Comparison of ENCODE assay signal across 9 mouse cellular contexts in genomic region chr4:65477106-65477505, GRCm38 (mm10).
A peak's percentile ranks its signal among the peaks of the same experiment; 100 is the strongest.
DNase-seq lines count a peak whose midpoint lies in the region; ATAC-seq and TF ChIP-seq lines count a peak whose summit lies in the region.
"Had no signal": no experiment of that assay in that cellular context is flagged by ENCODE, and none has a peak within 500 bp of the region (broad histone marks: within the 10 kb centered on the region; RNA-seq: fewer than 3 reads in every experiment).

No protein-coding gene starts in this region.

- peak; percentile 12 for ATAC-seq in Patski
- ATAC-seq in forebrain, embryonic 14.5 days, result no peak; the same call in 1 of the 2 replicates
- peak; percentile 64; the same call in 1 of the 2 replicates for ATAC-seq in lung, embryonic 15.5 days (ENCODE audit: borderline replicate concordance, extremely low read depth, low FRiP score, low TSS enrichment)
- peak; percentile 81 for ATAC-seq in stomach, embryonic 15.5 days (ENCODE audit: insufficient read depth, low FRiP score, low read depth)

- peak; percentile 30 to 39 for DNase-seq in cerebellum, adult 18-20 months
- no peak for DNase-seq in cerebellum, postnatal 14 days
- no peak for DNase-seq in Patski (ENCODE audit: low read depth, low spot score)
- DNase-seq in forebrain, embryonic 14.5 days (ENCODE audit: low spot score), result peak; percentile 12
- peak; percentile 61 to 62 for DNase-seq in heart, postnatal 14 days
- no peak for DNase-seq in spleen, postnatal 10 days (ENCODE audit: low spot score in 2 of 2)

- H3K4me2 ChIP-seq in forebrain, embryonic 14.5 days (ENCODE audit: low read length), result no peak overlapping the region
- no peak overlapping the region for H3K4me2 ChIP-seq in lung, embryonic 15.5 days
- H3K4me2 ChIP-seq in stomach, embryonic 15.5 days, result no peak overlapping the region
- H3K4me2 ChIP-seq: neural tube, embryonic 13.5 days had no signal

- H3K4me1 ChIP-seq in forebrain, embryonic 14.5 days (ENCODE audit: control insufficient read depth, insufficient read depth, low read length), result no peaks in the 10 kb centered on the region; the same call in 1 of the 2 replicates
- no peaks in the 10 kb centered on the region for H3K4me1 ChIP-seq in lung, embryonic 15.5 days
- peaks cover 7% of the 10 kb centered on the region for H3K4me1 ChIP-seq in stomach, embryonic 15.5 days
- H3K4me1 ChIP-seq: neural tube, embryonic 13.5 days had no signal

- no peaks in the 10 kb centered on the region for H3K27me3 ChIP-seq in Patski
- no peaks in the 10 kb centered on the region for H3K27me3 ChIP-seq in forebrain, embryonic 14.5 days (replicated peaks; ENCODE audit: control insufficient read depth, insufficient read depth, low read length)
- H3K27me3 ChIP-seq in lung, embryonic 15.5 days, result no peaks in the 10 kb centered on the region
- H3K27me3 ChIP-seq in stomach, embryonic 15.5 days (replicated peaks), result no peaks in the 10 kb centered on the region
- H3K27me3 ChIP-seq: neural tube, embryonic 13.5 days had no signal

- TF ChIP-seq CTCF in Patski (IDR thresholded peaks at IDR 0.05), result no peak

- 8% methylated on average over 6 of the region's 6 CpGs for WGBS in forebrain, embryonic 14.5 days
- WGBS in lung, embryonic 15.5 days, result 44% methylated on average over 6 of the region's 6 CpGs
- 24% methylated on average over 6 of the region's 6 CpGs for WGBS in stomach, embryonic 15.5 days

- no peak overlapping the region for H3K27ac ChIP-seq in forebrain, embryonic 14.5 days (ENCODE audit: low read depth, low read length)
- no peak overlapping the region for H3K27ac ChIP-seq in lung, embryonic 15.5 days
- no peak overlapping the region for H3K27ac ChIP-seq in stomach, embryonic 15.5 days
- H3K27ac ChIP-seq: neural tube, embryonic 13.5 days had no signal

- intact Hi-C loops in heart, postnatal 14 days (cut with DNase I), result no loop called here

- CTCF ChIA-PET in Patski (lab: Charles Lee), result interaction anchor here (1.0 kb wide), 2 partner anchors 13 to 43 kb away, joined by 3 read pairs; no protein-coding TSS in a partner anchor

- H3K4me3 ChIP-seq in forebrain, embryonic 14.5 days (ENCODE audit: low read depth, low read length), result no peak overlapping the region
- H3K4me3 ChIP-seq in lung, embryonic 15.5 days, result no peak overlapping the region
- H3K4me3 ChIP-seq in stomach, embryonic 15.5 days (replicated peaks), result no peak overlapping the region
- H3K4me3 ChIP-seq: neural tube, embryonic 13.5 days had no signal

- POLR2A ChIA-PET in Patski (lab: Charles Lee), result interaction anchor here (1.4 kb wide), 1 partner anchor 13 kb away, joined by 3 read pairs; no protein-coding TSS in a partner anchor

- H3K9ac ChIP-seq in forebrain, embryonic 14.5 days (ENCODE audit: low read length), result no peak overlapping the region
- no peak overlapping the region for H3K9ac ChIP-seq in lung, embryonic 15.5 days
- no peak overlapping the region for H3K9ac ChIP-seq in stomach, embryonic 15.5 days
- H3K9ac ChIP-seq: neural tube, embryonic 13.5 days had no signal

- H3K9me3 ChIP-seq in forebrain, embryonic 14.5 days (replicated peaks; ENCODE audit: control insufficient read depth, low read length), result no peaks in the 10 kb centered on the region
- no peaks in the 10 kb centered on the region for H3K9me3 ChIP-seq in lung, embryonic 15.5 days
- H3K9me3 ChIP-seq in stomach, embryonic 15.5 days, result no peaks in the 10 kb centered on the region
- H3K9me3 ChIP-seq: neural tube, embryonic 13.5 days had no signal

- no peaks in the 10 kb centered on the region for H3K36me3 ChIP-seq in forebrain, embryonic 14.5 days (ENCODE audit: control insufficient read depth, insufficient read depth, low read length)
- H3K36me3 ChIP-seq in lung, embryonic 15.5 days, result no peaks in the 10 kb centered on the region
- no peaks in the 10 kb centered on the region for H3K36me3 ChIP-seq in stomach, embryonic 15.5 days
- H3K36me3 ChIP-seq: neural tube, embryonic 13.5 days had no signal

- in situ Hi-C loops in Patski (cut with MboI; ENCODE audit: low pct_unique_long_range_greater_than_20kb), result no loop called here

Comparison
In these comparisons a context has a peak if more than half of its experiments do, and no peak if none do; other contexts are left out.
1. DNase-seq: peak in cerebellum, adult 18-20 months (2 of 2), forebrain, embryonic 14.5 days (single experiment) and heart, postnatal 14 days (2 of 2); none in cerebellum, postnatal 14 days (0 of 2), Patski (single experiment) and spleen, postnatal 10 days (0 of 2).